ENCODE assay signal across 19 mouse cellular contexts in the genomic region with DNA sequence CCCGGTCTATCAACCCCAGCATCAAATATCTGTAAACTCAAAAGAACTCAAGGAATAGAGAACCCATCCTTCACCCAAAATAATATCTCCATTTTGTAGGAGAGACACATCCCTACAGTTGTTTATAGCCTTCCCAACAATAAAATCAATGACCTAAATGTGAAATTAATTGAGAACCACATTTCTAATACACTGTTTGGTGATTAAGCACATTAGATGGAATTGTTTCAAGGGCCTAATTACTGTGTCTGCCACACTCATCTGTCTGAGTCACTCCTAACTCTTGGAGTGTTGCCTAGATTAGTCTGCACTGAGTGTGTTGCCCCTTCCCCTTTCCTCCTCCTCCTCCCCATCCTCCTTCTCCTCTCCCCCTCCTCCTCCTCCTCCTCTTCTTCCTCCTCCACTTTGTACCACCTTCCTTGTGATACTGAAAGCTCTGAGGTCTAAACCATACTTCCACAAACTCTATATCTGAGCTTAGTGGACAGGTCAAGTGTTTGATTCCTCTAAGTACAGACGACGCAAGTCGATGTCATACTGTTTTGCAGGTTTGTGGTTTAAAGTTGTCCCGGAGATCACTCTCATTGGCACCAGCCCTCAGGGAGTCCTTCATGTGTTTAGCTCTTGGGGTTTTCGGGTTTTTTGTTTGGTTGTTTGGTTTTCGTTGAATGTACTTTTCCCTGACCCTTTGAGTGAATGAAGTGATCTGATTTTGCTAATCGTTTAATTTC. TPM values are rescaled to one million over a fixed set of nuclear protein-coding genes. Genes with fewer than 3 reads are reported as not detected.
A peak's percentile ranks its signal among the peaks of the same experiment; 100 is the strongest.
DNase-seq lines count a peak whose midpoint lies in the region; ATAC-seq lines count a peak whose summit lies in the region.
"Had no signal": no experiment of that assay in that cellular context is flagged by ENCODE, and none has a peak within 500 bp of the region (broad histone marks: within the 10 kb centered on the region; RNA-seq: fewer than 3 reads in every experiment).

No protein-coding gene starts in this region.

- DNase-seq in adrenal gland, adult 2 months, result peak; percentile 59
- DNase-seq in adrenal gland, postnatal 4 days (ENCODE audit: low spot score in 2 of 2), result no peak
- DNase-seq in 416B (ENCODE audit: low read depth), result peak; percentile 54
- peak; percentile 51 for DNase-seq in brain, adult 2 months (ENCODE audit: low read depth, low spot score)
- no peak for DNase-seq in right cerebral cortex, postnatal 25 days
- DNase-seq in right cerebral cortex, adult 2 months (ENCODE audit: low spot score in 2 of 2), result no peak
- no peak for DNase-seq in urinary bladder, postnatal 36 days (ENCODE audit: low spot score in 2 of 2)
- DNase-seq: adrenal gland, postnatal 14 days; cerebellum, adult 8-10 months; heart, postnatal 36 days; kidney, adult 9 months; kidney, postnatal 25 days; right cerebral cortex, adult 18-20 months; spleen, adult 18-20 months; thymus, postnatal 4 days had no signal

- peak; percentile 17 for ATAC-seq in megakaryocyte, adult 5-6 weeks (ENCODE audit: poor library complexity, severe bottlenecking)
- ATAC-seq: forebrain, embryonic 15.5 days; midbrain, embryonic 16.5 days; Patski had no signal

RNA-seq across cellular contexts. Expression of a gene that starts 48.8 kb away (rescaled TPM):
- total RNA-seq in adrenal gland, adult 2 months (2021), result 100 to 1,000 TPM; 219 to 232 TPM
- polyA plus RNA-seq in adrenal gland, adult 2 months (2012; rRNA removed), result 68.6 and 109 TPM in 2 replicates
- total RNA-seq in adrenal gland, postnatal 4 days (2021), result 100 to 1,000 TPM; 169 to 182 TPM
- 113 and 132 TPM in 2 replicates for total RNA-seq in megakaryocyte, adult 5-6 weeks (2015)
- total RNA-seq in megakaryocyte, adult 5-6 weeks (2017), result 94.7 and 111 TPM in 2 replicates

Comparison
In these comparisons a context has a peak if more than half of its experiments do, and no peak if none do; other contexts are left out.
1. DNase-seq: peak in adrenal gland, adult 2 months (single experiment), 416B (single experiment) and brain, adult 2 months (single experiment); none in adrenal gland, postnatal 4 days (0 of 2), right cerebral cortex, postnatal 25 days (single experiment), right cerebral cortex, adult 2 months (0 of 2) and urinary bladder, postnatal 36 days (0 of 2).